Mouse (Mus musculus) adrenal gland, postnatal 10 days (tissue): ENCODE measurements around the gene Dyx1c1. TPM values are rescaled to one million over a fixed set of nuclear protein-coding genes. Genes with fewer than 3 reads are reported as not detected.

Experiments used
- microRNA-seq: library from miRNA; unstranded; fragments of <30 nt; microRNA quantifications from one replicate; pipeline ENCODE4 v1.2.0, GENCODE M21; 2021
- total RNA-seq, 2 experiments: library from RNA; stranded (reverse); gene quantifications; 2 replicates each; pipeline ENCODE4 v1.2.3; 2021

Gene Dyx1c1
- total RNA-seq, 2 experiments from 2014 or later: 0.66 to 0.85 TPM

Small RNA genes lying within 50 kb of the gene (microRNA-seq; reads per million reads assigned to microRNA genes)
- gene Gm27353: not detected

Other genes starting within 250 kb of the Dyx1c1 start
- gene Prtg, start 151.9 kb upstream of the Dyx1c1 start, total RNA-seq: under 1 TPM; 0.45 to 0.61 TPM
- gene Pygo1, start 33.1 kb upstream of the Dyx1c1 start, total RNA-seq: 1 to 10 TPM; 3.5 to 5.0 TPM
- under 1 TPM in 1 of 2 experiments, not detected in 1; 0.21 TPM for gene Gm44503, start 67 bp downstream of the Dyx1c1 start, total RNA-seq
- 10 to 100 TPM; 11.3 to 12.4 TPM for gene Ccpg1os, start 26.6 kb downstream of the Dyx1c1 start, total RNA-seq
- gene Ccpg1, start 26.6 kb downstream of the Dyx1c1 start, total RNA-seq: 10 to 100 TPM; 71.0 to 73.8 TPM
- gene Pigb, start 81.6 kb downstream of the Dyx1c1 start, total RNA-seq: 10 to 100 TPM in 1 of 2 experiments, 1 to 10 TPM in 1; 7.6 to 12.1 TPM
- gene Rab27a, start 86.1 kb downstream of the Dyx1c1 start, total RNA-seq: 10 to 100 TPM; 21.9 to 27.0 TPM
- gene Khdc3, start 143.1 kb downstream of the Dyx1c1 start, total RNA-seq: under 1 TPM; 0.72 to 0.94 TPM
- gene Gm20509, start 143.7 kb downstream of the Dyx1c1 start, total RNA-seq: not detected
- gene Rsl24d1, start 154.6 kb downstream of the Dyx1c1 start, total RNA-seq: 10 to 100 TPM; 61.2 to 63.7 TPM